Comparison of ENCODE assay signal across 8 mouse cellular contexts in genomic region chr1:63115096-63115495, GRCm38 (mm10). TPM values are rescaled to one million over a fixed set of nuclear protein-coding genes. Genes with fewer than 3 reads are reported as not detected.
DNase-seq lines count a peak whose midpoint lies in the region; ATAC-seq and TF ChIP-seq lines count a peak whose summit lies in the region.

No protein-coding gene starts in this region.

- H3K9me3 ChIP-seq in heart, embryonic 12.5 days (replicated peaks) = no peaks in the 10 kb centered on the region
- no peaks in the 10 kb centered on the region for H3K9me3 ChIP-seq in E14TG2a.4 (ENCODE audit: low read length)
- H3K9me3 ChIP-seq in forebrain, postnatal 0 days (ENCODE audit: low read length) = no peaks in the 10 kb centered on the region
- no peaks in the 10 kb centered on the region for H3K9me3 ChIP-seq in midbrain, embryonic 10.5 days (replicated peaks)

- TF ChIP-seq CTCF in E14TG2a.4 (conservative IDR thresholded peaks at IDR 0.05; ENCODE audit: low read length) = no peak
- TF ChIP-seq CTCF in forebrain, postnatal 0 days (IDR thresholded peaks at IDR 0.05; ENCODE audit: low read depth) = no peak

- ATAC-seq in heart, embryonic 12.5 days (ENCODE audit: insufficient number of reproducible peaks, low FRiP score) = no peak
- no peak for ATAC-seq in forebrain, postnatal 0 days
- ATAC-seq in erythroid progenitor cell, adult 5-6 weeks (replicated peaks; ENCODE audit: low FRiP score, poor library complexity, severe bottlenecking) = no peak

- peak overlapping the region; percentile 99 for H3K27ac ChIP-seq in heart, embryonic 12.5 days (ENCODE audit: poor library complexity, severe bottlenecking)
- H3K27ac ChIP-seq in forebrain, postnatal 0 days (ENCODE audit: low read depth, low read length) = peak overlapping the region; percentile 96
- H3K27ac ChIP-seq in midbrain, embryonic 10.5 days (replicated peaks) = peak overlapping the region; percentile 100

- no peaks in the 10 kb centered on the region for H3K27me3 ChIP-seq in heart, embryonic 12.5 days (replicated peaks)
- no peaks in the 10 kb centered on the region for H3K27me3 ChIP-seq in E14TG2a.4 (ENCODE audit: insufficient read depth, low read length)
- H3K27me3 ChIP-seq in forebrain, postnatal 0 days (ENCODE audit: insufficient read depth, low read length) = no peaks in the 10 kb centered on the region
- no peaks in the 10 kb centered on the region for H3K27me3 ChIP-seq in midbrain, embryonic 10.5 days (ENCODE audit: low read depth, poor library complexity, severe bottlenecking)

- peak overlapping the region; percentile 93 for H3K4me3 ChIP-seq in heart, embryonic 12.5 days
- H3K4me3 ChIP-seq in E14TG2a.4 (replicated peaks; ENCODE audit: low read length) = peak overlapping the region; percentile 82
- peak overlapping the region; percentile 96 for H3K4me3 ChIP-seq in forebrain, postnatal 0 days (ENCODE audit: low read depth, low read length)
- peak overlapping the region; percentile 94 for H3K4me3 ChIP-seq in midbrain, embryonic 10.5 days

- WGBS in heart, embryonic 12.5 days = 29% methylated on average over 4 of the region's 4 CpGs
- WGBS in forebrain, postnatal 0 days = 6% methylated on average over 4 of the region's 4 CpGs
- WGBS in midbrain, embryonic 10.5 days = 41% methylated on average over 4 of the region's 4 CpGs

- peak overlapping the region; percentile 67 for H3K9ac ChIP-seq in heart, embryonic 12.5 days
- peak overlapping the region; percentile 99 for H3K9ac ChIP-seq in forebrain, postnatal 0 days

- peak overlapping the region; percentile 76 for H3K4me2 ChIP-seq in heart, embryonic 12.5 days
- H3K4me2 ChIP-seq in forebrain, postnatal 0 days (ENCODE audit: low read depth) = peak overlapping the region; percentile 79

- DNase-seq in heart, postnatal 4 days = no peak
- no peak for DNase-seq in forebrain, postnatal 0 days
- DNase-seq in midbrain, embryonic 10.5 days (ENCODE audit: low spot score) = no peak
- DNase-seq in frontal cortex, postnatal 36 days (ENCODE audit: low spot score in 2 of 2) = no peak
- no peak for DNase-seq in frontal cortex, postnatal 10 days (ENCODE audit: low spot score in 2 of 2)

- peaks cover 25% of the 10 kb centered on the region for H3K36me3 ChIP-seq in heart, embryonic 12.5 days
- H3K36me3 ChIP-seq in E14TG2a.4 (ENCODE audit: insufficient read depth, low read length) = peaks cover 29% of the 10 kb centered on the region
- no peaks in the 10 kb centered on the region for H3K36me3 ChIP-seq in forebrain, postnatal 0 days (ENCODE audit: insufficient read depth)
- H3K36me3 ChIP-seq in midbrain, embryonic 10.5 days = peaks cover 30% of the 10 kb centered on the region

- H3K4me1 ChIP-seq in heart, embryonic 12.5 days (replicated peaks) = peaks cover 26% of the 10 kb centered on the region
- H3K4me1 ChIP-seq in E14TG2a.4 (replicated peaks; ENCODE audit: low read depth, low read length) = peaks cover 69% of the 10 kb centered on the region
- H3K4me1 ChIP-seq in forebrain, postnatal 0 days (ENCODE audit: insufficient read depth) = 0 out of 2 replicates have a peak, but pooled peaks cover 5% of the 10 kb centered on the region
- peaks cover 46% of the 10 kb centered on the region for H3K4me1 ChIP-seq in midbrain, embryonic 10.5 days

RNA-seq across cellular contexts. Expression of gene Ino80d, which starts 0.6 kb away (rescaled TPM):
- polyA plus RNA-seq in heart, embryonic 12.5 days (2016; fragmentation: Nextera tagmentation; extraction: Ambion mirVana) = 10.4 and 11.1 TPM in 2 replicates
- total RNA-seq in heart, postnatal 4 days (2021) = 10 to 100 TPM; 26.0 to 27.3 TPM
- 9.1 and 11.9 TPM in 2 replicates for total RNA-seq in forebrain, postnatal 0 days (2014; rRNA removed)
- 2.5 and 5.7 TPM in 2 replicates for polyA plus RNA-seq in forebrain, postnatal 0 days (2015; fragmentation: Nextera tagmentation; extraction: Ambion mirVana)
- 9.8 and 10.9 TPM in 2 replicates for polyA plus RNA-seq in midbrain, embryonic 10.5 days (2016; fragmentation: Nextera tagmentation; extraction: Ambion mirVana)
- 22.3 and 24.7 TPM in 2 replicates for total RNA-seq in erythroid progenitor cell, adult 5-6 weeks (2015; ENCODE audit: low replicate concordance)
- total RNA-seq in erythroid progenitor cell, adult 5-6 weeks (2017; ENCODE audit: low replicate concordance) = 16.8 and 20.4 TPM in 2 replicates
